Mouse (Mus musculus) adrenal gland, postnatal 14 days (tissue): ENCODE data around the gene Gon4l. TPM values are rescaled to one million over a fixed set of nuclear protein-coding genes. Genes with fewer than 3 reads are reported as not detected.

Experiments used
- total RNA-seq: library from RNA; stranded (reverse); gene quantifications from 2 replicates; pipeline ENCODE4 v1.2.3, GENCODE M21; 2021

Gene Gon4l
- total RNA-seq, 1 experiment from 2014 or later: 25.0 TPM

Other genes with a start within 250 kb of the Gon4l start
- gene Arhgef2, start 229.3 kb upstream of the Gon4l start, total RNA-seq: 36.9 and 67.6 TPM in 2 replicates
- gene Rxfp4, start 182.1 kb upstream of the Gon4l start, total RNA-seq: not detected in 2 replicates
- 56.1 and 62.8 TPM in 2 replicates for gene Khdc4, start 149.4 kb upstream of the Gon4l start, total RNA-seq
- gene Rit1, start 118.4 kb upstream of the Gon4l start, total RNA-seq: 39.1 and 48.1 TPM in 2 replicates
- gene Syt11, start 60.1 kb upstream of the Gon4l start, total RNA-seq: 7.5 and 15.1 TPM in 2 replicates
- gene Msto1, start 78.8 kb downstream of the Gon4l start, total RNA-seq: 23.6 and 25.6 TPM in 2 replicates
- gene Ash1l, start 115.4 kb downstream of the Gon4l start, total RNA-seq: 47.5 and 47.6 TPM in 2 replicates
- 116 TPM in 2 replicates for gene Dap3, start 116.0 kb downstream of the Gon4l start, total RNA-seq